Mouse (Mus musculus) embryonic facial prominence, embryonic 10.5 days (tissue): ENCODE results near the gene Gm45140. TPM values are rescaled to one million over a fixed set of nuclear protein-coding genes. Genes with fewer than 3 reads are reported as not detected.
"Not testable (repeated sequence)": the region's sequence is repeated elsewhere in the genome, so short reads cannot be mapped to it uniquely, and the experiment has no call there.

Experiments used
- DNase-seq: peaks from one replicate; pipeline ENCODE4 v3.0.0-alpha.2; 2017; ENCODE audit warnings: low spot score
- H3K27ac ChIP-seq: fragments of 300-500 bp; sonication (generic); replicated peaks from 2 replicates; pipeline ENCODE4 v1.5.1; 2016; ENCODE audit warnings: mild to moderate bottlenecking
- H3K27me3 ChIP-seq: fragments of 300-500 bp; sonication (generic); replicated peaks from 2 replicates; pipeline ENCODE4 v1.6.1; 2016; ENCODE audit warnings: low read depth, mild to moderate bottlenecking; ENCODE audit not compliant: poor library complexity, severe bottlenecking
- H3K36me3 ChIP-seq: fragments of 300-500 bp; sonication (generic); replicated peaks from 2 replicates; pipeline ENCODE4 v1.6.1; 2016; ENCODE audit warnings: mild to moderate bottlenecking, moderate library complexity
- H3K4me1 ChIP-seq: fragments of 300-500 bp; sonication (generic); 2 replicates; pipeline ENCODE4 v1.6.1; 2016
- H3K4me3 ChIP-seq: fragments of 300-500 bp; sonication (generic); 2 replicates; pipeline ENCODE4 v1.5.1; 2016; ENCODE audit warnings: mild to moderate bottlenecking, moderate library complexity
- H3K9me3 ChIP-seq: fragments of 300-500 bp; sonication (generic); 2 replicates; pipeline ENCODE4 v1.6.1; 2016; ENCODE audit warnings: mild to moderate bottlenecking
- WGBS: fragments of 180-500 bp; shearing (Covaris S2); methylation state at CpG from one replicate; pipeline ENCODE4 v1.1.7; 2016; 5-methylcytosine and 5-hydroxymethylcytosine counted together
- polyA plus RNA-seq: library from polyadenylated mRNA; unstranded; fragments of >200 nt; fragmentation: Nextera tagmentation; extraction: Ambion mirVana; gene quantifications from 2 replicates; pipeline ENCODE4 v1.2.1, GENCODE M21; 2016

The Gm45140 gene
- polyA plus RNA-seq, 1 experiment from 2014 or later: 2.8 TPM

DNA sequence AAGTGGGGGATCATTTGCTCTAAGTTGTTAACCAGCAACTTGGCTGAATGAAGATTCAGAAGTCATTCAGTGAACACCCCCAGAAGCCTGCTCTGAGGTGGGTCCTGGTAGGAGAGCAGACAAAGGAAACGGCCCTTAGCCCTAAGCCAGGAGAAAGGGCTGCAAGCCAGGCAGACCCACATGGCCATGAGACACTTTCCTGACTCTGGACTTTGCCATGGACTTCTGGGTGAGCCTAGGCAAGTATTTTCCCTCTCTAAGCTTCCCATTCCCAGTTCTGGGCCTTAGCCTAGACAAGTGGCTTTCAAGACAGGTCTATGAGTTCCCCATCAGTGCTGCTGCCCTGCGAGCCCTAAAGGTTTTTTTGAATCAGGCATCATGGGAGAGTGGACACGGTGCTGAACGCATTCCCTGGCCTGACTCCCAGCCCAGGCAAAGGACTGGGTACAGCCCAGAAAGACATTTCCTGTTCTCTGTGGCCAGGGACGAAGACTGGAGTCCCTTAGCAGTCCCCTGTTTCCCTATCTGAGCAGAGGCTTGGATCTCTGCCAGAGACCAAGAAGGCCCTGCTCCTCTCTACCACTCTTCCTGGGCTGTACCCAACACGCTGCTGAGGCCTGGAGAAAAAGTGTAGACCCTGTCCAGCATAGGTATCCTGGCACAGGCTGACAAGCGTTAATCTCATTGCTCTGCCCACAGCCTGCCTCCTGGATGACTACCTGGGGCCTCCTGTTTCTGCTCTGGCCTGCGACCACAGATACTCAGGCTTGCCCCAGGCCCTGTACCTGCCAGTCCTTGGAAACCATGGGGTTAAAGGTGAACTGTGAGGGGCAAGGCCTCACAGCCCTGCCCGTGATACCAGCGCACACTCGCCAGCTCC, 57.1 kb downstream of the Gm45140 start:
- Histone ChIP-seq H3K4me1 (no peaks in the 10 kb centered on the region), H3K36me3 (no peaks in the 10 kb centered on the region), H3K4me3 (no peak overlapping the region), H3K27me3 (no peaks in the 10 kb centered on the region), H3K9me3 (peaks cover 8% of the 10 kb centered on the region; the same call in 1 of the 2 replicates), H3K27ac (no peak overlapping the region)
- 77% methylated on average over 11 of the region's 11 CpGs for WGBS
- no peak for DNase-seq

DNA sequence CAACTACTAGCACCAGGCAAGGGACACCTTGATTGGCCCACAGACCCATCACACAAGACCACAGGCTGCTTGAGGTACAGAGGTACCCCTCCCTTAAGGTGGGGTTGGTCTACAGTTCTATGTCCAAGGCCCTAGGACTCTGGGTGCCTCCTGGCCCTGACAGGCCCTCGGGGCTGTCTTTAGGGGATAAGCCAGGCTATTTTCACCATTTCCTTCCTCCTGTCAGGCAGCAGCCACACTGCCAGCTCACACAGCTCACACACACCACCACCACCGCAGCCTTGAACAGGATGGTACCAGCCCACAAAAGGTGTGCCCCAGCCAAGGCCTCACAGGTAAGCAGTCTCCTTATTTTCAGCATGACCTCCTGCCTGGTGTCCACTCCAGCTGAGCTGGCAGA, 57.8 kb downstream of the Gm45140 start, which contains the start of gene Gp9:
Gene Gp9 (plus strand): TSS at position 231 of the 400 bp plus-strand sequence.
- no peaks in the 10 kb centered on the region for H3K36me3 ChIP-seq
- no peak within 1 kb of the TSS; the same call in 1 of the 2 replicates for H3K27ac ChIP-seq
- no peaks in the 10 kb centered on the region for H3K4me1 ChIP-seq
- peaks cover 8% of the 10 kb centered on the region; the same call in 1 of the 2 replicates for H3K9me3 ChIP-seq
- no peaks in the 10 kb centered on the region for H3K27me3 ChIP-seq
- DNase-seq: no peak
- H3K4me3 ChIP-seq: no peak within 1 kb of the TSS
- 78% methylated on average over 2 of the region's 2 CpGs for WGBS

DNA sequence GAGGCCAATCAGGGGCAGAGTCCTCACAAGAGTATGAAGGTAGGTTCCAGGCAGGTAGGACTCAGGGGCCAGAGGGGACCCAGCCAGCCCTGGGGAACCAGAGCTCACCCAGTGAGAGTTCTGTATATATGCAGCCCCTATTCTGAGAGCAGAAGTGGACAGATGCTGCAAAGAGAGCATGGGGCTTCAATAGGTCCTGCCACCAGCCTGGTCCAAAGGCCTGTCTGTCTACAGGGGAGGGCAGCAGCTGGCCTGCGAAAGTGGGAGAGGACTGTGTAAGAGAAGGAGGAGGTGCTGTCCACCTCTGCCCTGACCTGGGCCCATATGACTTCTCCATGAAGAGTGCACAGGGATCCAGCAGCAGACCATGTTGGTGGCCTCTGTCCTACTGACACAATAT, 58.9 kb downstream of the Gm45140 start:
- Histone ChIP-seq H3K27ac (no peak overlapping the region; the same call in 1 of the 2 replicates), H3K4me1 (no peaks in the 10 kb centered on the region), H3K9me3 (peaks cover 8% of the 10 kb centered on the region; the same call in 1 of the 2 replicates), H3K36me3 (no peaks in the 10 kb centered on the region), H3K4me3 (no peak overlapping the region), H3K27me3 (no peaks in the 10 kb centered on the region)
- no peak for DNase-seq
- 91% methylated on average over 1 of the region's 1 CpGs for WGBS

DNA sequence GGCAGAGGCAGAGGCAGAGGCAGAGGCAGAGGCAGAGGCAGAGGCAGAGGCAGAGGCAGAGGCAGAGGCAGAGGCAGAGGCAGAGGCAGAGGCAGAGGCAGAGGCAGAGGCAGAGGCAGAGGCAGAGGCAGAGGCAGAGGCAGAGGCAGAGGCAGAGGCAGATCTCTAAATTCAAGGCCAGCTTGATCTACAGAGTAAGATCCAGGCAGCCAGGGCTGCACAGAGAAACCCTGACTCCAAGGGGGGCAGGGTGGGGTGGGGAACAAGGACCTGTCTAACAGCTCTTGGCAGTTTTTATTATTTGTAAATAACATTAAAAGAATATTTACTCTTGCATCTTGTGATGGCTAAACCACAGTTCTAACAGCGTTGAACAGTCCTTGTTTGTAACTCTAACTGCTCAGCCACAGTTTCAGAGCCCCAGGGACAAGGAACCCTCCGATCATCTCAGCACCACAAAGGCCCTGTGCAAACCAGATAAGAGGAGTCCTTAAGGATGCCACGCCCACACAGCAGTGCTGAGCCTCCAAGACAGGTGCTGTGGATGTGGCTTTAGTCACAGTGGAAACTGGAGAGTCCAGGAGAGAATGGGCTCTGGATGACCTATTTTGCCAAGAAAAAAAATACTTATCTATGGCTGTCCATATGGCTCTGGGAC, 59.9 kb downstream of the Gm45140 start:
- WGBS: 72% methylated on average over 3 of the region's 3 CpGs
- Histone ChIP-seq H3K27ac (no peak overlapping the region), H3K9me3 (peaks cover 8% of the 10 kb centered on the region; the same call in 1 of the 2 replicates), H3K36me3 (no peaks in the 10 kb centered on the region), H3K4me1 (no peaks in the 10 kb centered on the region), H3K27me3 (no peaks in the 10 kb centered on the region), H3K4me3 (no peak overlapping the region)
- no peak for DNase-seq

DNA sequence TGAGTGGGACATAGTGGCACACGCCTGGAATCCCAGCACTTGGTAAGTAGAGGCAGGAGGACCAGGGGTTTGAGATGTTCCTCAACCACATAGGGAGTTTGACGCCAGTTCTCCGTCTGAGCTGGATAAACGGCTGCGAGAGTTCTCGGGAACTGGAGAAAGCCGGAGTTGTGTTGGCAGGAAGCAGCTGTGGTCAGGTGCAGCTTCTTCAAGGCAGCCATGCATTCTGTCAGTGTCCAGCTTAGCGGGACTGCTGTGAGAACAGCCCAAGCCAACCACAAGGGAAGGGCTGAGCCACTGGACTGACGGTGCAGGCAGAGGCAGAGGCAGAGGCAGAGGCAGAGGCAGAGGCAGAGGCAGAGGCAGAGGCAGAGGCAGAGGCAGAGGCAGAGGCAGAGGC, 60.7 kb downstream of the Gm45140 start:
- Histone ChIP-seq H3K4me1 (no peaks in the 10 kb centered on the region), H3K36me3 (no peaks in the 10 kb centered on the region), H3K4me3 (no peak overlapping the region), H3K9me3 (peaks cover 8% of the 10 kb centered on the region; the same call in 1 of the 2 replicates), H3K27ac (no peak overlapping the region), H3K27me3 (no peaks in the 10 kb centered on the region)
- no peak for DNase-seq
- WGBS: 88% methylated on average over 9 of the region's 9 CpGs

DNA sequence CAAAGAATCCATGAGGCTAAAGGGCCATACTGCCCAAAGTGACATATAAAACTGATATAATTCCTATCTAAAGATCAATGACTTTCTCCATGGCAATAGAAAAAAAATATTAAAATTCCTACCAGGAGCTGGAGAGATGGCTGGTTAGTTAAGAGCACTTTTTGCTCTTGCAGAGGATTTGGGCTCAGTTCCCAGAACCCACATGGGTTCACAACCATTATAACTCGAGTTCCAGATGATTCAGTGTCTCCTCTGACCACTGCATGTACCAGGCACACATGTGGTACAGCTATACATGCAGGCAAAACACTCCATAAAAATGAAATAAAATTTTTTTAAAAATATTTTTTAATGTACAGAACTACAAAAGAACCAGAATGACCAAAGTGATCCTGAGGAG, 61.1 kb downstream of the Gm45140 start:
- H3K27ac ChIP-seq: no peak overlapping the region
- H3K27me3 ChIP-seq: no peaks in the 10 kb centered on the region
- WGBS: 45% methylated on average over 1 of the region's 1 CpGs
- H3K4me1 ChIP-seq: no peaks in the 10 kb centered on the region
- no peak overlapping the region for H3K4me3 ChIP-seq
- peaks cover 8% of the 10 kb centered on the region; the same call in 1 of the 2 replicates for H3K9me3 ChIP-seq
- H3K36me3 ChIP-seq: no peaks in the 10 kb centered on the region
- no peak for DNase-seq

DNA sequence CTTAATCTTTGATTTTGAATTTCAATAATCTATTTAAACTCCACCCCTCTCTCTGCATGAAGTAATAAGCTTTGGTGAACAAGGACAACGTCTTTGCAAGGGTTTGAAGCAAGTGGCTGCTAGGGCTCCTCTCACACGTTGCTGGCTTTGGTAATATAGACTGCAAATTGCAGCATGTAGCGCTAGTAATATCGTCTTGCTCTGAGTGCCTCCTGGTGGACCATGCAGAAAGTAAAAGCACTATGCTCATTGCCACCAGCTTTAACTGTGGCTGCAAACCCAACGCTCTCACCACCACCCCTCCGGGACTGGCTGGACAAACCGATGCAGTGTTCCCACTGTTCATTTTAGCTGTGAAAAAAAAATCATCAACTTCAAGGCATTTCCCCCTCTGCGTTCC, 65.0 kb downstream of the Gm45140 start:
- DNase-seq: no peak
- Histone ChIP-seq H3K4me3 (no peak overlapping the region), H3K4me1 (no peaks in the 10 kb centered on the region), H3K36me3 (no peaks in the 10 kb centered on the region), H3K27me3 (no peaks in the 10 kb centered on the region), H3K9me3 (peaks cover 7% of the 10 kb centered on the region), H3K27ac (no peak overlapping the region)
- WGBS: 58% methylated on average over 8 of the region's 8 CpGs

DNA sequence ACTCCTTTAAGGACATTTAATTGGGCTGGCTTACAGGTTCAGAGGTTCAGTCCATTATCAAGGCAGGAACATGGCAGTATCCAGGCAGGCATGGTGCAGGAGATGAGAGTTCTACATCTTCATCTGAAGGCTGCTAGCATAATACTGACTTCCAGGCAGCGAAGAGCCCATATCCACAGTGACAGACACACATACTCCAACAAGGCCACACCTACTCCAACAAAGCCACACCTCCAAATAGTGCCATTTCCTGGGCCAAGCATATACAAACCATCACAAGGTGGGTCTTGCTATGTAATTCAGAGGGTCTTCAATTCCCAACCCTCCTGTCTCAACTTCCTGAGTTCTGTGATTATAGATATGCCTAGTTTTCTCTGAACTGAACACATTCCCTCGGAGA, 71.3 kb downstream of the Gm45140 start:
- H3K36me3 ChIP-seq, H3K4me3 ChIP-seq, H3K4me1 ChIP-seq, DNase-seq, H3K9me3 ChIP-seq, H3K27ac ChIP-seq, H3K27me3 ChIP-seq: not testable (repeated sequence)
- WGBS: 94% methylated on average over 2 of the region's 2 CpGs

DNA sequence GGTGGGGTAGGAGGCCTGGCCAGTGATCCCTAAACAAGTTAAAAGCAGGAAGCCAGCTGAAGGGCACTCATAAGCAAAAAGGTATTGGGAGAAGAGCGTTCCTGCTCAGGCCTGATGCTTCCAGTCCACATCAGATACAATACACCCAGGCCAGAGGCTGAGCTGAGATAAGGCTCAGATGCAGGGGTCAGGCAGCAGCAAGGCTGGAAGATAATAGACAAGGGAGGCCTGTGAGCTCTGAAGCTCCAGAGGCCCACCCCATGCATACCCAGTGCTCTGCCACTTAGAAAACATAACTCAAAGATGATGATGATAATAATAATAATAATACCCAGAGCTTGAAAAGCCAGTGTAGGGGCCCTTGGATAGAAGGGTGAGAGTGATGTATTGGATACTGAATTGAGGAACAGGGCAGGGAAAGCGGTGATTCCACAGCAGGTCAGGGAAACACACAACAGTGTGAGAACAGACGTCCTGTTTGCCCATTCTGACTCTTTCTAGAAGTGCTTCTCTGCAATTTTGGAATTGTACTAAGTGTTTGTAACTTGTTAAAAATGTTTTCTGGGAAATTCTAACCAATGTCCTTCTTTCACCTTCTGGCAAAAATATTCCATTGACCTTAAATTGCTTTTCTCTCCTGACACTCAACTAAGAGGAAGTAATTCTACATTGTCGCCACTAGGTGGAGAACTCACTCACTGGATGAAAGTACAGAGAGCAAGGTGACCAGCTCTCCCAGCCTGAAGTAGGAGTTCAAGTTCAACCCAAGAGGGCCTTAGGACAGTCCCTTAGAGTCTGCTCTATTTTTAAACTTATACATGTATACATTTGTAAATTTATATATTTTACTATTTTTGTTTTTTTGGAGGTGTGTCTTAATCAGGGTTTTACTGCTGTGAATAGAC, 72.0 kb downstream of the Gm45140 start:
- Histone ChIP-seq H3K27ac (no peak overlapping the region), H3K4me3 (no peak overlapping the region), H3K9me3 (peaks cover 2% of the 10 kb centered on the region; the same call in 1 of the 2 replicates), H3K27me3 (no peaks in the 10 kb centered on the region), H3K36me3 (no peaks in the 10 kb centered on the region), H3K4me1 (no peaks in the 10 kb centered on the region)
- 63% methylated on average over 4 of the region's 4 CpGs for WGBS
- no peak for DNase-seq

DNA sequence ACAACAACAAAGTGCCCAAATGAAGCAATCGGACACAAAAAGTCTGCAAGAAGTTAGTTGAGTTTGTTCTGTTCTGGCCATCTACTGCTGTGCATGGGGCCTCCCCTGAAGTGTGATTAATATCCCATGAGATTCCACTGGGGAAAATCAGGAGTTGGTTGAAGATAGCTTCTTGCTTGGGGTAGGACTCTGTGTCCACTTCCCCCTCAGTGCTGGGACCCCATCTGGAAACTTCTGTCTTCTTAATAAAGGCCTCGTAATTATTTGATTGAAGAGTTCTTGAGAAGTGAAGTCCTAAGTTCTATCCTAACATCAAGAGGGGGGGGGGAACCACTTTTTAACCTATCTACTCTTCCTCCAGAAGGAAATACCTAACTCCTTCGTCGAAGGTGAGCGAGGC, 73.4 kb downstream of the Gm45140 start:
- Histone ChIP-seq H3K27me3 (no peaks in the 10 kb centered on the region), H3K36me3 (no peaks in the 10 kb centered on the region), H3K27ac (no peak overlapping the region), H3K4me1 (no peaks in the 10 kb centered on the region), H3K4me3 (no peak overlapping the region), H3K9me3 (no peaks in the 10 kb centered on the region)
- DNase-seq: no peak
- WGBS: 85% methylated on average over 5 of the region's 5 CpGs

DNA sequence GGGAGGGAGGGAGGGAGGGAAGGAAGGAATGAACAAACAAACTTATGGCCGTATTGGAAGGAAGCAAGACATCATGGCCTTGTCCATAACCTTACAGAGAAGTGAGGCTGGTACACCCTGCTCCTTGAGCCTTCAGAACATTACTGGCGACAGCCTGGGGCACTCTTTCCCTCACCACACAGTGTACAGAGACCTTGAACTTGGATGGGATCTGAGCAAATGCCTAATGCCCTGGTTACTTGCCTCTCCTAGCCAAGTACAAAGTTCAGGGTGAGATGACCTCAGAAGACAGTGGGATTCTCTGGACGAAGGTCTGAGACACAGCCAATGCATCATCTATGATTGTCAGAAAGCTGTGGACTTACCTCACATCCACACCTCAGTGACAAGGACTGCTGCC, 75.7 kb downstream of the Gm45140 start:
- H3K27me3 ChIP-seq: no peaks in the 10 kb centered on the region
- no peak for DNase-seq
- no peaks in the 10 kb centered on the region for H3K4me1 ChIP-seq
- no peaks in the 10 kb centered on the region for H3K9me3 ChIP-seq
- no peak overlapping the region for H3K27ac ChIP-seq
- WGBS: 77% methylated on average over 3 of the region's 3 CpGs
- H3K36me3 ChIP-seq: no peaks in the 10 kb centered on the region
- no peak overlapping the region for H3K4me3 ChIP-seq

DNA sequence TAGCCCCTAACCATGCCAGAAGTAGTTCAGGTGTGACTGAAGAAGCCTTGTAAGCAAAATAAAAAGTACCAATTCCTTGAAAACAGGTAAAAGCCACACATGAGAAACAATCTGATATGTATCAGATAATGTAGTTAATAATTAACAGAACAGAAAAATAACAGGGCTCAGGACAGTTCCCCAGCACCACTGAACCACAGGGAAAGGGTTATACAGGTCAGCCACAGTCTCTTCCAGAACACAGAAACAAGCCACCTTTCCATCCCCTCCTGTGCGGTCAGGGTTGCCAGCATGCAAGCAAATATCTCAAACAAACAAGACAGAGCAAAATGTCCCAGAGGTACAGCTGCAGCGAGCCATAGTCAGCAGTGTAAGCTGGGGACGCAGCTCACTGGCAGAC, 76.2 kb downstream of the Gm45140 start:
- DNase-seq: no peak
- Histone ChIP-seq H3K4me3 (no peak overlapping the region), H3K36me3 (no peaks in the 10 kb centered on the region), H3K4me1 (no peaks in the 10 kb centered on the region), H3K9me3 (no peaks in the 10 kb centered on the region), H3K27ac (no peak overlapping the region), H3K27me3 (no peaks in the 10 kb centered on the region)
- 75% methylated on average over 3 of the region's 3 CpGs for WGBS
